Mouse (Mus musculus): ENCODE measurements at regions not wholly inside any gene's neighbourhood (a gene's known extent, or its start where the extent isn't known, plus 50 kb on each side); places are given as distances from the start of the nearest gene placed in this dataset.

DNA sequence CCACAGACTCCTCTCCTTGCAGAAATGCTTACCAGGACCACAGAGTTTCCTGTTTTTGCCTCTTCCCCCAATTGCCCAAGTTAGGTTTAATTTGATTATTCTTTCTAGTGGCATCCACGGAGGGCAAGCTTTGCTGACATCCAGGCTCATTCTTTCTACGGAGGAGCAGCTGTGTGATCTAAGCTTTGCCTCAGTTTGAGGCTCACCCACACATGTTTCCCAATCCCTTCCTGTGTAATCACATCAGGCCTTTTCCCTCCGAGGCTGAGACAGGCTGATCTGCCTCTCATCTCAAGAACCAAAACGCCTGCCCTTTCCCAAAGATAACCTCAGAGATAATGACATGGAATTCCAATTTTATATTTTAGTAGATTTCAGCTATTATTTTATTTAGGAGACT lies 107.4 kb upstream of the Zfp648 start:
- H3K4me2 ChIP-seq (ENCODE audit: low read depth), result no peak overlapping the region
- no peaks in the 10 kb centered on the region for H3K79me2 ChIP-seq (ENCODE audit: control insufficient read depth, insufficient read depth)
- H3K36me3 ChIP-seq (ENCODE audit: control insufficient read depth, insufficient read depth), result no peaks in the 10 kb centered on the region
- H3K27me3 ChIP-seq (ENCODE audit: control insufficient read depth, insufficient read depth, insufficient read length), result no peaks in the 10 kb centered on the region
- H3K4me3 ChIP-seq, result no peak overlapping the region
- H3ac ChIP-seq (ENCODE audit: control insufficient read depth, insufficient read length), result no peak overlapping the region
- TF ChIP-seq USF1 (IDR thresholded peaks at IDR 0.05; ENCODE audit: low read depth) (no peak), TCF12 (IDR thresholded peaks at IDR 0.05; ENCODE audit: insufficient read depth, poor library complexity, severe bottlenecking) (no peak), TCF3 (IDR thresholded peaks at IDR 0.05; ENCODE audit: insufficient read length, low read depth) (no peak), POLR2A (IDR thresholded peaks at IDR 0.05; ENCODE audit: insufficient read length, low read depth) (no peak), REST (IDR thresholded peaks at IDR 0.05; ENCODE audit: insufficient read depth, insufficient read length) (no peak)

DNA sequence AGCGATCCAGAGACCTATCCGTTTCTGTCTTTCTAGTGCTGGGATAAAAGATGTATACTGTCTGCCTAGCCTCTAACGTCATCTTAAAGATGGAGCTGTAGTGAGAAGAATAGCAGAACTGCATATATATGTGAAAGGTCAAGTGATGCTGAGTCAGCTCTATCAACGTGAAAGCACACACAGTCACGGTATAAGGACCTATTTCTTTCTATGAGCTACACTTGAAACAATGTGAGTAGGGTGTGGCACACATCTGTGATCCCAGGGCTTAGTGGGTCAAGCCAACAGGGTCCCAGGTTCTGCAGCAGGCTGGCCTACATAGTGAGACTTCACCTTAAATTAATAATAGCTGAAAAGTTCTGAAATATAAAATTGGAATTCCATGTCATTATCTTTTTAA lies 106.6 kb upstream of the Zfp648 start:
- no peak overlapping the region for H3ac ChIP-seq (ENCODE audit: control insufficient read depth, insufficient read length)
- no peaks in the 10 kb centered on the region for H3K27me3 ChIP-seq (ENCODE audit: control insufficient read depth, insufficient read depth, insufficient read length)
- H3K36me3 ChIP-seq (ENCODE audit: control insufficient read depth, insufficient read depth), result no peaks in the 10 kb centered on the region
- H3K79me2 ChIP-seq (ENCODE audit: control insufficient read depth, insufficient read depth), result no peaks in the 10 kb centered on the region
- no peak for TF ChIP-seq POLR2AphosphoS2 (IDR thresholded peaks at IDR 0.05; ENCODE audit: insufficient read length, low read depth)
- TF ChIP-seq REST (IDR thresholded peaks at IDR 0.05; ENCODE audit: insufficient read depth, insufficient read length), result no peak
- TF ChIP-seq TCF12 (IDR thresholded peaks at IDR 0.05; ENCODE audit: insufficient read depth, poor library complexity, severe bottlenecking), result no peak
- TF ChIP-seq MAX (IDR thresholded peaks at IDR 0.05; ENCODE audit: low read depth), result no peak
- TF ChIP-seq CEBPB (IDR thresholded peaks at IDR 0.05; ENCODE audit: insufficient read depth, poor library complexity, severe bottlenecking), result no peak
- TF ChIP-seq TCF3 (IDR thresholded peaks at IDR 0.05; ENCODE audit: insufficient read length, low read depth), result no peak
- TF ChIP-seq POLR2A (IDR thresholded peaks at IDR 0.05; ENCODE audit: insufficient read length, low read depth), result no peak
- TF ChIP-seq USF1 (IDR thresholded peaks at IDR 0.05; ENCODE audit: low read depth), result no peak
- no peak for TF ChIP-seq MYOD1 (IDR thresholded peaks at IDR 0.05; ENCODE audit: control insufficient read depth in 1 of 3, insufficient read length in 2 of 3, low read depth in 2 of 3)
- TF ChIP-seq SRF (IDR thresholded peaks at IDR 0.05; ENCODE audit: control insufficient read depth, insufficient read length, low read depth), result no peak
- TF ChIP-seq MYOG (IDR thresholded peaks at IDR 0.05; ENCODE audit: control insufficient read depth in 1 of 3, insufficient read depth in 1 of 3, insufficient read length in 2 of 3, low read depth in 2 of 3), result no peak
- TF ChIP-seq E2F4 (IDR thresholded peaks at IDR 0.05; ENCODE audit: insufficient read depth), result no peak
- H3K4me3 ChIP-seq, result no peak overlapping the region
- H3K4me2 ChIP-seq (ENCODE audit: low read depth), result no peak overlapping the region

DNA sequence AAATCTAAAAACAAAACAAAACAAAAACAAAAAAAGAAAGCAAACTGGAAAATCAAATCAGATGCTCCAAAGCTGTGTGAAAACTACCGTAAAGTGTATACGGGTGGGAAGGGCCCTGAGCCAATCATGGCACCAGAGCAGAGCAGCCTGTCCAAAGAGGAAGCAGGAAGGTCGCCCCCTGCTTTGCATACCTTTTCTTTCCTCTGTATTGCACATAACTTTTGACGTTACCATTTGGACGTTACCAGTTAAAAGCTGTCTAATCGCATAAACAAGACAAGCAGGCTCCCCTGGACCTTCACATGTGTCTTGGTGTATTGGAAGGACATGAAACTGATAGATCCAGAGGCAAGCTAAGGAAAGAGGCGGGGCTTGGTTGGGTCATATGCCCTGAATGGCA lies 104.9 kb upstream of the Zfp648 start:
- TF ChIP-seq MYOG (IDR thresholded peaks at IDR 0.05; ENCODE audit: control insufficient read depth in 1 of 3, insufficient read depth in 1 of 3, insufficient read length in 2 of 3, low read depth in 2 of 3) (no peak), CEBPB (IDR thresholded peaks at IDR 0.05; ENCODE audit: insufficient read depth, poor library complexity, severe bottlenecking) (no peak), REST (IDR thresholded peaks at IDR 0.05; ENCODE audit: insufficient read depth, insufficient read length) (no peak), E2F4 (IDR thresholded peaks at IDR 0.05; ENCODE audit: insufficient read depth) (no peak), TCF3 (IDR thresholded peaks at IDR 0.05; ENCODE audit: insufficient read length, low read depth) (no peak), POLR2A (IDR thresholded peaks at IDR 0.05; ENCODE audit: insufficient read length, low read depth) (no peak), TCF12 (IDR thresholded peaks at IDR 0.05; ENCODE audit: insufficient read depth, poor library complexity, severe bottlenecking) (no peak), MAX (IDR thresholded peaks at IDR 0.05; ENCODE audit: low read depth) (no peak), MYOD1 (IDR thresholded peaks at IDR 0.05; ENCODE audit: control insufficient read depth in 1 of 3, insufficient read length in 2 of 3, low read depth in 2 of 3) (no peak), SRF (IDR thresholded peaks at IDR 0.05; ENCODE audit: control insufficient read depth, insufficient read length, low read depth) (no peak), POLR2AphosphoS2 (IDR thresholded peaks at IDR 0.05; ENCODE audit: insufficient read length, low read depth) (no peak), USF1 (IDR thresholded peaks at IDR 0.05; ENCODE audit: low read depth) (no peak)
- H3K36me3 ChIP-seq (ENCODE audit: control insufficient read depth, insufficient read depth), result no peaks in the 10 kb centered on the region

DNA sequence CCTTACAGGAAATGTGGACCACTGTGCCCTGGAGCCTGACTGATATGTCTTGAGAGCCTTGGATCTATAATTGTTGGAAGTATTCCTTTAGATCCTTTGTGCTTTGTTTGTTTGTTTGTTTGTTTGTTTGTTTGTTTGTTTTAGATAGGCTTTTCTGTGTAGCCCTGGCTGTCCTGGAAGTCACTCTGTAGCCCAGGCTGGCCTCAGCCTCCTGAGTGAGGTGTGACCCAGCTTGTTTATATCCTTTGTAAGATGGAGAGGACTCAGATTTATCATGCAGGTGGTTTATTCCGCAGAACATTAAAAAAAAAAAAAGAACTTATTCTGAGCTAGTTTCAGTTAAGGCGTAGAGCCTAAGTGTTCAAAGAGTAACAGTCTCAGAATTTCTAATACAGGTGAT lies 104.1 kb upstream of the Zfp648 start:
- H3K27me3 ChIP-seq (ENCODE audit: control insufficient read depth, insufficient read depth, insufficient read length), result no peaks in the 10 kb centered on the region
- H3K4me2 ChIP-seq (ENCODE audit: low read depth), result no peak overlapping the region
- no peak overlapping the region for H3K4me3 ChIP-seq
- H3K36me3 ChIP-seq (ENCODE audit: control insufficient read depth, insufficient read depth), result no peaks in the 10 kb centered on the region
- no peaks in the 10 kb centered on the region for H3K79me2 ChIP-seq (ENCODE audit: control insufficient read depth, insufficient read depth)
- H3ac ChIP-seq (ENCODE audit: control insufficient read depth, insufficient read length), result no peak overlapping the region
- TF ChIP-seq CEBPB (IDR thresholded peaks at IDR 0.05; ENCODE audit: insufficient read depth, poor library complexity, severe bottlenecking), result no peak
- no peak for TF ChIP-seq E2F4 (IDR thresholded peaks at IDR 0.05; ENCODE audit: insufficient read depth)
- no peak for TF ChIP-seq POLR2AphosphoS2 (IDR thresholded peaks at IDR 0.05; ENCODE audit: insufficient read length, low read depth)
- TF ChIP-seq MYOG (IDR thresholded peaks at IDR 0.05; ENCODE audit: control insufficient read depth in 1 of 3, insufficient read depth in 1 of 3, insufficient read length in 2 of 3, low read depth in 2 of 3), result no peak
- TF ChIP-seq MAX (IDR thresholded peaks at IDR 0.05; ENCODE audit: low read depth), result no peak
- TF ChIP-seq TCF12 (IDR thresholded peaks at IDR 0.05; ENCODE audit: insufficient read depth, poor library complexity, severe bottlenecking), result no peak
- no peak for TF ChIP-seq POLR2A (IDR thresholded peaks at IDR 0.05; ENCODE audit: insufficient read length, low read depth)
- no peak for TF ChIP-seq REST (IDR thresholded peaks at IDR 0.05; ENCODE audit: insufficient read depth, insufficient read length)
- no peak for TF ChIP-seq SRF (IDR thresholded peaks at IDR 0.05; ENCODE audit: control insufficient read depth, insufficient read length, low read depth)
- TF ChIP-seq TCF3 (IDR thresholded peaks at IDR 0.05; ENCODE audit: insufficient read length, low read depth), result no peak
- no peak for TF ChIP-seq MYOD1 (IDR thresholded peaks at IDR 0.05; ENCODE audit: control insufficient read depth in 1 of 3, insufficient read length in 2 of 3, low read depth in 2 of 3)
- TF ChIP-seq USF1 (IDR thresholded peaks at IDR 0.05; ENCODE audit: low read depth), result no peak

More for the DNA sequence above, 104.9 kb upstream of the Zfp648 start:
- no peak overlapping the region for H3ac ChIP-seq (ENCODE audit: control insufficient read depth, insufficient read length)
- H3K4me2 ChIP-seq (ENCODE audit: low read depth), result no peak overlapping the region
- no peaks in the 10 kb centered on the region for H3K27me3 ChIP-seq (ENCODE audit: control insufficient read depth, insufficient read depth, insufficient read length)
- H3K4me3 ChIP-seq, result no peak overlapping the region
- no peaks in the 10 kb centered on the region for H3K79me2 ChIP-seq (ENCODE audit: control insufficient read depth, insufficient read depth)

DNA sequence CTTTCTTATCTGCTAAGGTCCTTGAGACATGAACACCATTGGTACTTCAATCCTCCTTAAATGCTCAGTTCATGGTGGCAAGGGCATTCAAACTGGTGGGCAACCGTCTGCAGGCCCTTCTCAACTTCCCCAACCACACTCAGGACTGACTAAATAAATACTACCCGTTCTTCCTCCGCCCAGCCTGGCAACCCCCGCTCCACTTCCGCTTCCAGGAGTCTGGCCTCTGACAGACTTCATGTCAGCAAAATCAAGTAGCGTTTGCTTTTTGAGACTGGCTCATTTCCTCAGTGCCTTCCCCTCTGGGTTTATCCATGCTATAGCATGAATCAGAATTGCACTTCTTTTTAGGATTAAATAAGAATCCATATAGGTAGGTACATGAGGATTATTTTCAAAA lies 103.3 kb upstream of the Zfp648 start:
- no peak for TF ChIP-seq MAX (IDR thresholded peaks at IDR 0.05; ENCODE audit: low read depth)
- no peak for TF ChIP-seq TCF12 (IDR thresholded peaks at IDR 0.05; ENCODE audit: insufficient read depth, poor library complexity, severe bottlenecking)
- no peak for TF ChIP-seq MYOD1 (IDR thresholded peaks at IDR 0.05; ENCODE audit: control insufficient read depth in 1 of 3, insufficient read length in 2 of 3, low read depth in 2 of 3)
- TF ChIP-seq TCF3 (IDR thresholded peaks at IDR 0.05; ENCODE audit: insufficient read length, low read depth), result no peak
- TF ChIP-seq USF1 (IDR thresholded peaks at IDR 0.05; ENCODE audit: low read depth), result no peak
- no peak for TF ChIP-seq SRF (IDR thresholded peaks at IDR 0.05; ENCODE audit: control insufficient read depth, insufficient read length, low read depth)
- TF ChIP-seq REST (IDR thresholded peaks at IDR 0.05; ENCODE audit: insufficient read depth, insufficient read length), result no peak
- no peak for TF ChIP-seq CEBPB (IDR thresholded peaks at IDR 0.05; ENCODE audit: insufficient read depth, poor library complexity, severe bottlenecking)
- no peak for TF ChIP-seq POLR2AphosphoS2 (IDR thresholded peaks at IDR 0.05; ENCODE audit: insufficient read length, low read depth)
- no peak for TF ChIP-seq POLR2A (IDR thresholded peaks at IDR 0.05; ENCODE audit: insufficient read length, low read depth)
- TF ChIP-seq E2F4 (IDR thresholded peaks at IDR 0.05; ENCODE audit: insufficient read depth), result no peak
- TF ChIP-seq MYOG (IDR thresholded peaks at IDR 0.05; ENCODE audit: control insufficient read depth in 1 of 3, insufficient read depth in 1 of 3, insufficient read length in 2 of 3, low read depth in 2 of 3), result no peak
- no peaks in the 10 kb centered on the region for H3K27me3 ChIP-seq (ENCODE audit: control insufficient read depth, insufficient read depth, insufficient read length)
- no peaks in the 10 kb centered on the region for H3K79me2 ChIP-seq (ENCODE audit: control insufficient read depth, insufficient read depth)
- no peaks in the 10 kb centered on the region for H3K36me3 ChIP-seq (ENCODE audit: control insufficient read depth, insufficient read depth)
- no peak overlapping the region for H3K4me2 ChIP-seq (ENCODE audit: low read depth)
- no peak overlapping the region for H3K4me3 ChIP-seq
- no peak overlapping the region for H3ac ChIP-seq (ENCODE audit: control insufficient read depth, insufficient read length)

Data from myocyte (in vitro differentiated cells).